14 mouse cellular contexts compared by ENCODE assay signal in the genomic region with DNA sequence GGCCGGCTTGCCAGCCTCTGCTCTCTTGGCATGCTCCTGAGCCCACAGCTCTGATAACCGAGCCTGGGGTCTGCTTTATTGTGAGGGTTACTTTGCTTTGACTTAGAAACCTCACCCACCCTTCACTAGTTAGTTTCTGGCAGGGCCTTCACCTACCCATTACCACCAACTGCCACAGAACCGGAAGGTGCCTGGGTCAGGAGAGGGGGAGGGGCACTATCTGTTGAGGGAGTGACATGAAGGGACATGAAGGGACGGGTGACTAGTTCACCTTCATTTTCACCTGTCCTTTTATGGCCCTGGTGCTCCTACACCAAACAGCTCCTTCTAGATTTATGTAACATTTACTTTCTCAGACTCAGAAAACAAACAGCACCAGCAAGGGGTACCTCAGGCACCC. TPM values are rescaled to one million over a fixed set of nuclear protein-coding genes. Genes with fewer than 3 reads are reported as not detected.
DNase-seq lines count a peak whose midpoint lies in the region; ATAC-seq and TF ChIP-seq lines count a peak whose summit lies in the region.
"Had no signal": no experiment of that assay in that cellular context is flagged by ENCODE, and none has a peak within 500 bp of the region (broad histone marks: within the 10 kb centered on the region; RNA-seq: fewer than 3 reads in every experiment).

No protein-coding gene starts in this region.

- WGBS in intestine, embryonic 15.5 days: 52% methylated on average over 4 of the region's 4 CpGs
- 65% methylated on average over 4 of the region's 4 CpGs for WGBS in intestine, embryonic 16.5 days
- WGBS in liver, postnatal 0 days (ENCODE audit: insufficient replicate concordance): 28% methylated on average over 4 of the region's 4 CpGs

- no peaks in the 10 kb centered on the region for H3K9me3 ChIP-seq in intestine, embryonic 15.5 days
- H3K9me3 ChIP-seq in intestine, embryonic 16.5 days (ENCODE audit: control insufficient read depth, low read length): no peaks in the 10 kb centered on the region
- no peaks in the 10 kb centered on the region for H3K9me3 ChIP-seq in G1E (replicated peaks)
- no peaks in the 10 kb centered on the region for H3K9me3 ChIP-seq in liver, postnatal 0 days (ENCODE audit: low read length)
- H3K9me3 ChIP-seq: heart, embryonic 15.5 days had no signal

- no peak overlapping the region for H3K4me3 ChIP-seq in intestine, embryonic 15.5 days (replicated peaks)
- no peak overlapping the region for H3K4me3 ChIP-seq in intestine, embryonic 16.5 days (ENCODE audit: low read length)
- peak overlapping the region; percentile 30; the same call in 1 of the 2 replicates for H3K4me3 ChIP-seq in G1E (ENCODE audit: low read depth, low read length)
- H3K4me3 ChIP-seq in liver, postnatal 0 days (ENCODE audit: low read depth, low read length): no peak overlapping the region
- H3K4me3 ChIP-seq: heart, embryonic 15.5 days had no signal

- ATAC-seq in intestine, embryonic 15.5 days: no peak
- no peak for ATAC-seq in intestine, embryonic 16.5 days
- peak; percentile 51; the same call in 1 of the 2 replicates for ATAC-seq in G1E (ENCODE audit: extremely low read depth, insufficient number of reproducible peaks, low FRiP score, poor library complexity, severe bottlenecking)
- ATAC-seq in liver, postnatal 0 days: no peak
- ATAC-seq: forebrain, embryonic 16.5 days; hindbrain, embryonic 16.5 days had no signal

- no peaks in the 10 kb centered on the region for H3K27me3 ChIP-seq in intestine, embryonic 15.5 days (replicated peaks)
- H3K27me3 ChIP-seq in intestine, embryonic 16.5 days (replicated peaks; ENCODE audit: control insufficient read depth, insufficient read depth, low read length): no peaks in the 10 kb centered on the region
- no peaks in the 10 kb centered on the region for H3K27me3 ChIP-seq in G1E (ENCODE audit: insufficient read depth, low read length)
- H3K27me3 ChIP-seq in liver, postnatal 0 days (ENCODE audit: insufficient read depth, low read length): no peaks in the 10 kb centered on the region
- H3K27me3 ChIP-seq: heart, embryonic 15.5 days had no signal

- DNase-seq in 416B (ENCODE audit: low read depth) (peak; percentile 48), G1E (ENCODE audit: low spot score) (no peak)
- no peak for DNase-seq in liver, postnatal 0 days
- no peak for DNase-seq in c-Kit-positive CD71-positive TER-119-positive erythroid progenitor cells, embryonic 14.5 days (ENCODE audit: low spot score)
- DNase-seq in adrenal gland, adult 8-10 months: no peak
- DNase-seq in ovary, adult 18-20 months (ENCODE audit: low spot score): no peak
- DNase-seq: adrenal gland, postnatal 14 days; lung, adult 18-20 months; spleen, adult 18-20 months had no signal

- H3K4me1 ChIP-seq in intestine, embryonic 15.5 days (replicated peaks): peaks cover 15% of the 10 kb centered on the region
- H3K4me1 ChIP-seq in intestine, embryonic 16.5 days (ENCODE audit: control insufficient read depth, insufficient read depth, low read length): peaks cover 32% of the 10 kb centered on the region
- H3K4me1 ChIP-seq in G1E (ENCODE audit: insufficient read depth, low read depth, low read length): peaks cover 48% of the 10 kb centered on the region
- H3K4me1 ChIP-seq in liver, postnatal 0 days (ENCODE audit: insufficient read depth): peaks cover 18% of the 10 kb centered on the region

- TF ChIP-seq EP300 in liver, postnatal 0 days (IDR thresholded peaks at IDR 0.05; ENCODE audit: low read depth): no peak

- 0 out of 2 replicates have a peak overlapping the region, but pooled peaks have one; percentile 9 for H3K4me2 ChIP-seq in intestine, embryonic 15.5 days (replicated peaks)
- no peak overlapping the region for H3K4me2 ChIP-seq in intestine, embryonic 16.5 days (ENCODE audit: low read depth, low read length)
- peak overlapping the region; percentile 37; the same call in 1 of the 2 replicates for H3K4me2 ChIP-seq in liver, postnatal 0 days (ENCODE audit: low read depth, low read length)
- H3K4me2 ChIP-seq: heart, embryonic 15.5 days had no signal

- no peak for TF ChIP-seq CTCF in G1E (IDR thresholded peaks at IDR 0.05; ENCODE audit: low read depth, low read length)
- no peak for TF ChIP-seq CTCF in liver, postnatal 0 days (IDR thresholded peaks at IDR 0.05; ENCODE audit: low read depth)

- peaks cover 5% of the 10 kb centered on the region; the same call in 1 of the 2 replicates for H3K36me3 ChIP-seq in intestine, embryonic 15.5 days
- no peaks in the 10 kb centered on the region for H3K36me3 ChIP-seq in intestine, embryonic 16.5 days (ENCODE audit: control insufficient read depth, insufficient read depth, low read length)
- peaks cover 64% of the 10 kb centered on the region for H3K36me3 ChIP-seq in G1E (replicated peaks)
- peaks cover 11% of the 10 kb centered on the region for H3K36me3 ChIP-seq in liver, postnatal 0 days (replicated peaks; ENCODE audit: insufficient read depth, low read length)

- 0 out of 2 replicates have a peak overlapping the region, but pooled peaks have one; percentile 56 for H3K27ac ChIP-seq in intestine, embryonic 15.5 days
- H3K27ac ChIP-seq in intestine, embryonic 16.5 days (ENCODE audit: low read length): no peak overlapping the region
- peak overlapping the region; percentile 97 for H3K27ac ChIP-seq in liver, postnatal 0 days (ENCODE audit: low read depth)
- H3K27ac ChIP-seq: heart, embryonic 15.5 days had no signal

- no peak overlapping the region for H3K9ac ChIP-seq in intestine, embryonic 15.5 days
- H3K9ac ChIP-seq in intestine, embryonic 16.5 days (ENCODE audit: low read depth, low read length): no peak overlapping the region
- peak overlapping the region; percentile 10; the same call in 1 of the 2 replicates for H3K9ac ChIP-seq in liver, postnatal 0 days (replicated peaks)
- H3K9ac ChIP-seq: heart, embryonic 15.5 days had no signal

RNA-seq across cellular contexts. Expression of a gene that starts 5.3 kb away (rescaled TPM):
- polyA plus RNA-seq in intestine, embryonic 15.5 days (2015; fragmentation: Nextera tagmentation; extraction: Ambion mirVana): 115 and 118 TPM in 2 replicates
- polyA plus RNA-seq in intestine, embryonic 16.5 days (2015; fragmentation: Nextera tagmentation; extraction: Ambion mirVana): 125 and 134 TPM in 2 replicates
- 17.7 and 22.4 TPM in 2 replicates for total RNA-seq in G1E (2014; fragmentation: Nextera tagmentation)
- 33.1 and 40.3 TPM in 2 replicates for total RNA-seq in G1E (2017)
- 24.8 and 30.0 TPM in 2 replicates for polyA plus RNA-seq in G1E (2012)
- 261 and 297 TPM in 2 replicates for polyA plus RNA-seq in liver, postnatal 0 days (2015; fragmentation: Nextera tagmentation; extraction: Ambion mirVana)
- total RNA-seq in adrenal gland, adult 8-10 months (2022): 100 to 1,000 TPM in 1 of 4 experiments, 10 to 100 TPM in 3; 43.8 to 104 (median 72.0) TPM

RNA-seq across cellular contexts. Expression of a gene that starts 8.1 kb away (rescaled TPM):
- polyA plus RNA-seq in intestine, embryonic 15.5 days (2015; fragmentation: Nextera tagmentation; extraction: Ambion mirVana): 26.2 and 28.3 TPM in 2 replicates
- polyA plus RNA-seq in intestine, embryonic 16.5 days (2015; fragmentation: Nextera tagmentation; extraction: Ambion mirVana): 25.4 and 32.6 TPM in 2 replicates
- total RNA-seq in G1E (2014; fragmentation: Nextera tagmentation) (31.6 and 34.3 TPM in 2 replicates), G1E (2017) (24.6 and 26.2 TPM in 2 replicates)
- 12.8 and 19.3 TPM in 2 replicates for polyA plus RNA-seq in G1E (2012)
- polyA plus RNA-seq in liver, postnatal 0 days (2015; fragmentation: Nextera tagmentation; extraction: Ambion mirVana): 9.4 and 10.9 TPM in 2 replicates
- 10 to 100 TPM; 12.6 to 16.3 (median 15.2) TPM for total RNA-seq in adrenal gland, adult 8-10 months (2022)

RNA-seq across cellular contexts. Expression of a gene that starts 54.4 kb away (rescaled TPM):
- 48.5 and 57.7 TPM in 2 replicates for polyA plus RNA-seq in intestine, embryonic 15.5 days (2015; fragmentation: Nextera tagmentation; extraction: Ambion mirVana)
- 43.7 and 45.0 TPM in 2 replicates for polyA plus RNA-seq in intestine, embryonic 16.5 days (2015; fragmentation: Nextera tagmentation; extraction: Ambion mirVana)
- total RNA-seq in G1E (2014; fragmentation: Nextera tagmentation) (not detected in 2 replicates), G1E (2017) (0.11 and 0.17 TPM in 2 replicates)
- polyA plus RNA-seq in G1E (2012): not detected in 2 replicates
- 6.9 and 8.8 TPM in 2 replicates for polyA plus RNA-seq in liver, postnatal 0 days (2015; fragmentation: Nextera tagmentation; extraction: Ambion mirVana)
- total RNA-seq in adrenal gland, adult 8-10 months (2022): 10 to 100 TPM; 17.1 to 23.0 (median 21.3) TPM
